ENCODE assay signal across 10 mouse cellular contexts in genomic region chrX:109191436-109191835, GRCm38 (mm10). TPM values are rescaled to one million over a fixed set of nuclear protein-coding genes. Genes with fewer than 3 reads are reported as not detected.
A peak's percentile ranks its signal among the peaks of the same experiment; 100 is the strongest.
DNase-seq lines count a peak whose midpoint lies in the region; ATAC-seq and TF ChIP-seq lines count a peak whose summit lies in the region.
"Had no signal": no experiment of that assay in that cellular context is flagged by ENCODE, and none has a peak within 500 bp of the region (broad histone marks: within the 10 kb centered on the region; RNA-seq: fewer than 3 reads in every experiment).

No protein-coding gene starts in this region.

- H3K4me1 ChIP-seq in heart, embryonic 15.5 days (replicated peaks) = no peaks in the 10 kb centered on the region
- no peaks in the 10 kb centered on the region for H3K4me1 ChIP-seq in liver, postnatal 0 days (ENCODE audit: insufficient read depth)
- H3K4me1 ChIP-seq: embryonic facial prominence, embryonic 13.5 days had no signal

- TF ChIP-seq CTCF in liver, postnatal 0 days (IDR thresholded peaks at IDR 0.05; ENCODE audit: low read depth) = no peak

- H3K4me3 ChIP-seq in heart, embryonic 15.5 days = no peak overlapping the region
- no peak overlapping the region for H3K4me3 ChIP-seq in liver, postnatal 0 days (ENCODE audit: low read depth, low read length)
- H3K4me3 ChIP-seq: embryonic facial prominence, embryonic 13.5 days had no signal

- no peak overlapping the region for H3K9ac ChIP-seq in heart, embryonic 15.5 days
- no peak overlapping the region for H3K9ac ChIP-seq in liver, postnatal 0 days (replicated peaks)
- H3K9ac ChIP-seq: embryonic facial prominence, embryonic 13.5 days; hindbrain, embryonic 14.5 days had no signal

- peak; percentile 22 to 24 for DNase-seq in spleen, postnatal 36 days (ENCODE audit: low spot score in 2 of 2)
- DNase-seq in spleen, adult 18-20 months = no peak
- DNase-seq in liver, postnatal 0 days = peak; percentile 13
- peak; percentile 27 for DNase-seq in splenic B cell, adult 2 months (ENCODE audit: low read depth, low spot score)
- DNase-seq in frontal cortex, postnatal 10 days (ENCODE audit: low spot score in 2 of 2) = no peak
- DNase-seq in thymus, postnatal 4 days = no peak
- no peak for DNase-seq in thymus, postnatal 14 days

- 56% methylated on average over 4 of the region's 4 CpGs for WGBS in heart, embryonic 15.5 days
- WGBS in liver, postnatal 0 days (ENCODE audit: insufficient replicate concordance) = 41% methylated on average over 4 of the region's 4 CpGs

- no peaks in the 10 kb centered on the region for H3K36me3 ChIP-seq in heart, embryonic 15.5 days
- no peaks in the 10 kb centered on the region for H3K36me3 ChIP-seq in liver, postnatal 0 days (replicated peaks; ENCODE audit: insufficient read depth, low read length)
- H3K36me3 ChIP-seq in splenic B cell, adult 2 months (ENCODE audit: control insufficient read depth, insufficient read depth, low read length, poor library complexity, severe bottlenecking) = no peaks in the 10 kb centered on the region
- H3K36me3 ChIP-seq: embryonic facial prominence, embryonic 13.5 days had no signal

- ATAC-seq in heart, embryonic 15.5 days (replicated peaks; ENCODE audit: insufficient number of reproducible peaks, insufficient read depth, low FRiP score, low read depth) = peak; percentile 62; the same call in 1 of the 2 replicates
- peak; percentile 84 for ATAC-seq in liver, postnatal 0 days

- TF ChIP-seq EP300 in liver, postnatal 0 days (IDR thresholded peaks at IDR 0.05; ENCODE audit: low read depth) = peak; percentile 21; the same call in 1 of the 2 replicates

- H3K27ac ChIP-seq in heart, embryonic 15.5 days = peak overlapping the region; percentile 45
- peak overlapping the region; percentile 49 for H3K27ac ChIP-seq in liver, postnatal 0 days (ENCODE audit: low read depth)
- H3K27ac ChIP-seq: embryonic facial prominence, embryonic 13.5 days; hindbrain, embryonic 14.5 days had no signal

- H3K9me3 ChIP-seq in heart, embryonic 15.5 days (replicated peaks) = no peaks in the 10 kb centered on the region
- H3K9me3 ChIP-seq in liver, postnatal 0 days (ENCODE audit: low read length) = no peaks in the 10 kb centered on the region
- H3K9me3 ChIP-seq: embryonic facial prominence, embryonic 13.5 days had no signal

- no peak overlapping the region for H3K4me2 ChIP-seq in heart, embryonic 15.5 days
- no peak overlapping the region for H3K4me2 ChIP-seq in liver, postnatal 0 days (ENCODE audit: low read depth, low read length)
- H3K4me2 ChIP-seq: embryonic facial prominence, embryonic 13.5 days; hindbrain, embryonic 14.5 days had no signal

- H3K27me3 ChIP-seq in heart, embryonic 15.5 days = no peaks in the 10 kb centered on the region
- no peaks in the 10 kb centered on the region for H3K27me3 ChIP-seq in liver, postnatal 0 days (ENCODE audit: insufficient read depth, low read length)
- H3K27me3 ChIP-seq in splenic B cell, adult 2 months (ENCODE audit: control insufficient read depth, insufficient read depth, low read length, poor library complexity, severe bottlenecking) = no peaks in the 10 kb centered on the region
- H3K27me3 ChIP-seq: embryonic facial prominence, embryonic 13.5 days had no signal

RNA-seq across cellular contexts. Expression of gene Gm6377, which starts 5.1 kb away (rescaled TPM):
- polyA plus RNA-seq in heart, embryonic 15.5 days (2015; fragmentation: Nextera tagmentation; extraction: Ambion mirVana) = 0.11 and 0.13 TPM in 2 replicates
- polyA plus RNA-seq in liver, postnatal 0 days (2015; fragmentation: Nextera tagmentation; extraction: Ambion mirVana) = 0.81 and 0.97 TPM in 2 replicates
- polyA plus RNA-seq: embryonic facial prominence, embryonic 13.5 days; hindbrain, embryonic 14.5 days had no signal

Comparison
In these comparisons a context has a peak if more than half of its experiments do, and no peak if none do; other contexts are left out.
1. DNase-seq: peak in spleen, postnatal 36 days (2 of 2), liver, postnatal 0 days (single experiment) and splenic B cell, adult 2 months (single experiment); none in spleen, adult 18-20 months (0 of 2), frontal cortex, postnatal 10 days (0 of 2), thymus, postnatal 4 days (single experiment) and thymus, postnatal 14 days (single experiment).